Mouse (Mus musculus) CD8-positive naive resting alpha-beta T cell, adult 2 months (primary cell): ENCODE data around the gene Dcst1.

Source experiments
- DNase-seq, 2 experiments: peaks; one replicate each; pipeline ENCODE4 v3.0.0; 2022; ENCODE audit warnings: low read depth in 2 of 2, low spot score in 2 of 2

Dcst1 gene

GRCm38 (mm10) chr3:89388901-89389740, 24.1 kb upstream of the Dcst1 start:
- DNase-seq, result no peak

GRCm38 (mm10) chr3:89388134-89388881, 23.3 kb upstream of the Dcst1 start:
- DNase-seq, result no peak

GRCm38 (mm10) chr3:89387632-89388031, 22.6 kb upstream of the Dcst1 start:
- no peak for DNase-seq

- no peak for DNase-seq
Measured at GRCm38 (mm10) chr3:89386438-89387420, 21.7 kb upstream of the Dcst1 start.

- DNase-seq, result no peak
Measured at GRCm38 (mm10) chr3:89385451-89385850, 20.4 kb upstream of the Dcst1 start.

- no peak for DNase-seq
Measured at GRCm38 (mm10) chr3:89384331-89385076, 19.5 kb upstream of the Dcst1 start.

GRCm38 (mm10) chr3:89383651-89384255, 18.7 kb upstream of the Dcst1 start:
- DNase-seq, result no peak

- no peak for DNase-seq
Measured at GRCm38 (mm10) chr3:89382950-89383349, 17.9 kb upstream of the Dcst1 start.

- DNase-seq, result no peak
Measured at GRCm38 (mm10) chr3:89382033-89382882, 17.2 kb upstream of the Dcst1 start.

- no peak for DNase-seq
Measured at GRCm38 (mm10) chr3:89381233-89381632, 16.2 kb upstream of the Dcst1 start.

- no peak for DNase-seq
Measured at GRCm38 (mm10) chr3:89380711-89381110, 15.7 kb upstream of the Dcst1 start.

- DNase-seq, result no peak
Measured at GRCm38 (mm10) chr3:89380291-89380690, 15.2 kb upstream of the Dcst1 start.

- no peak for DNase-seq
Measured at GRCm38 (mm10) chr3:89379388-89380131, 14.5 kb upstream of the Dcst1 start.

- DNase-seq, result peak; percentile 49 to 61
Measured at GRCm38 (mm10) chr3:89378394-89379067, 13.5 kb upstream of the Dcst1 start.

- DNase-seq, result no peak
Measured at GRCm38 (mm10) chr3:89377831-89378230, 12.8 kb upstream of the Dcst1 start.

- DNase-seq, result no peak
Measured at GRCm38 (mm10) chr3:89373581-89374231, 8.7 kb upstream of the Dcst1 start.

- DNase-seq, result no peak
Measured at GRCm38 (mm10) chr3:89367338-89367737, 2.3 kb upstream of the Dcst1 start.
